Mouse (Mus musculus) kidney, postnatal 4 days (tissue): ENCODE measurements around the gene Fhl1.

Experiments
- DNase-seq, 2 experiments: peaks; one replicate each; pipeline ENCODE4 v3.0.0; 2021; ENCODE audit warnings: mixed read lengths in 2 of 2

Fhl1 gene

GRCm38 (mm10) chrX:56753317-56754289, 22.0 kb downstream of the Fhl1 start:
- no peak for DNase-seq

- peak; percentile 19 to 55 for DNase-seq
Measured at GRCm38 (mm10) chrX:56755646-56756045, 24.1 kb downstream of the Fhl1 start.

- no peak for DNase-seq
Measured at GRCm38 (mm10) chrX:56756352-56756751, 24.8 kb downstream of the Fhl1 start.

GRCm38 (mm10) chrX:56760257-56760760, 28.7 kb downstream of the Fhl1 start:
- no peak for DNase-seq

GRCm38 (mm10) chrX:56769838-56770237, 38.3 kb downstream of the Fhl1 start:
- DNase-seq: no peak

GRCm38 (mm10) chrX:56771751-56772150, 40.2 kb downstream of the Fhl1 start:
- no peak for DNase-seq

GRCm38 (mm10) chrX:56773329-56773728, 41.7 kb downstream of the Fhl1 start:
- no peak for DNase-seq

GRCm38 (mm10) chrX:56786281-56787061, 54.9 kb downstream of the Fhl1 start:
- DNase-seq: peak in 1 of 2 experiments; percentile 8

- no peak for DNase-seq
Measured at GRCm38 (mm10) chrX:56787486-56787885, 55.9 kb downstream of the Fhl1 start.

GRCm38 (mm10) chrX:56790591-56790990, 59.0 kb downstream of the Fhl1 start:
- no peak for DNase-seq

GRCm38 (mm10) chrX:56791268-56791667, 59.7 kb downstream of the Fhl1 start:
- DNase-seq: peak; percentile 74 to 80

GRCm38 (mm10) chrX:56821765-56822603, 90.4 kb downstream of the Fhl1 start, which contains the start of gene Map7d3:
TSS of gene Map7d3 (minus strand) at chrX:56822326.
- peak; percentile 34 to 65 for DNase-seq

GRCm38 (mm10) chrX:56827492-56827891, 95.9 kb downstream of the Fhl1 start:
- DNase-seq: no peak

- DNase-seq: no peak
Measured at GRCm38 (mm10) chrX:56835842-56836241, 104.3 kb downstream of the Fhl1 start.

- DNase-seq: peak; percentile 4 to 25
Measured at GRCm38 (mm10) chrX:56839369-56839768, 107.8 kb downstream of the Fhl1 start.

- no peak for DNase-seq
Measured at GRCm38 (mm10) chrX:56841255-56841654, 109.7 kb downstream of the Fhl1 start.
